Mouse (Mus musculus) adrenal gland, adult 2 months (tissue): ENCODE data around the gene En2. TPM values are rescaled to one million over a fixed set of nuclear protein-coding genes. Genes with fewer than 3 reads are reported as not detected.
A peak's percentile ranks its signal among the peaks of the same experiment; 100 is the strongest.

Source experiments
- DNase-seq: peaks from one replicate; pipeline ENCODE4 v3.0.0; 2021
- long read RNA-seq: library from polyadenylated mRNA; stranded (forward); transcript quantifications from one replicate; pipeline ENCODE4 v2.0.0, GENCODE M21; 2021
- polyA plus RNA-seq: library from polyadenylated mRNA; depleted of rRNA; stranded (reverse); fragments of >200 nt; gene quantifications from 2 replicates; pipeline ENCODE4 v1.2.3, GENCODE M21; 2012; rRNA removed
- total RNA-seq, 2 experiments: library from RNA; stranded (reverse); gene quantifications; 2 replicates each; pipeline ENCODE4 v1.2.3; 2021

En2 gene
- total RNA-seq (under 1 TPM; 0.07 to 0.17 TPM), polyA plus RNA-seq (0.12 and 0.19 TPM in 2 replicates)
- long read RNA-seq, partial matches to known transcripts = 0 of 1 reads
- long read RNA-seq, other reads (novel, unspliced or antisense) = 1 of 1 reads

DNA sequence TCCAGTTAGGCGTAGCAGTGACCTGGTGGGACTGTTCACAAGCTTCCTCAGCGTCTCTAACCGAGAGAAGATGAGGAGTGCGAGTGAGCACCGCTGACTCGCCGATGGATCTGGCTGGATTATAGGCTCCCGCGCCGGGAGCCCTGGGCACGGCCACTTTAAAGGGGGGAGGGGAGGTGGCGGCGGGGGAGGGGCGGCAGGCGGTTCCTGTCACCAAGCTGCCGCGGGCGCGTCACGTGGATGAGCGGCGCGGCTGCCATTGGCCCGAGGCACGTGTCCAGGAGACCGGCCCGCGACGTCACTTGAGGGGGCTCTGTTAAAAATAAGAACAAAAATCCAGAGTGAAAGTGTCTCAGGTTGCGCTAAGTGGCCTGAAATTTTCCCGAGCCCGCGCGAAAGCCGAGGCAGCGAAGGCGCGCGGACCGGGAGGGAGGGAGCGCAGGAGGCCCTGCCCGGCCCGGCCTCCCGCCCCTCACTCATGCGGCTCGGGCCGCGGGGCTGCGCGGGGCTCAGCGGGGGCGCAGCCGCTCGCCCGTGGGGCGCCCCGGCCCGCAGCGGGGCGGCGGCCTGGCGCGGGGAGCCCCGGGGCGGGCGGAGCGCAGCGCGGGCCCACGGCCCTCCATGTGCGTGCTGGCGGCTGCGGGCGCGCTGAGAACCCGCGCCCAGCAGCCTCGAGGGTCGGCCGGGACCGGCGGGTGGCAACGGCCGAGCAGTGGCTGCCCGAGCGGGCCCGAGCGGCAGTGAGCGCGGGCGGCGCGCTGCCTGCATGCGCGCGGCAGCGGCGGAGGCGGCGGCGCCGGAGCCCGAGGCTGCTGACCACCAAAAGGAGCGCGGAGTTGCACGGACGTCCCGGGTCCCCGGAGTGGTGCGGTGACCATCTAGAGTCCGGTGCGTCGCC lies at the start of gene En2:
TSS of gene En2 (plus strand) at position 337 of the 898 bp plus-strand sequence.
- peak; percentile 74 for DNase-seq

DNA sequence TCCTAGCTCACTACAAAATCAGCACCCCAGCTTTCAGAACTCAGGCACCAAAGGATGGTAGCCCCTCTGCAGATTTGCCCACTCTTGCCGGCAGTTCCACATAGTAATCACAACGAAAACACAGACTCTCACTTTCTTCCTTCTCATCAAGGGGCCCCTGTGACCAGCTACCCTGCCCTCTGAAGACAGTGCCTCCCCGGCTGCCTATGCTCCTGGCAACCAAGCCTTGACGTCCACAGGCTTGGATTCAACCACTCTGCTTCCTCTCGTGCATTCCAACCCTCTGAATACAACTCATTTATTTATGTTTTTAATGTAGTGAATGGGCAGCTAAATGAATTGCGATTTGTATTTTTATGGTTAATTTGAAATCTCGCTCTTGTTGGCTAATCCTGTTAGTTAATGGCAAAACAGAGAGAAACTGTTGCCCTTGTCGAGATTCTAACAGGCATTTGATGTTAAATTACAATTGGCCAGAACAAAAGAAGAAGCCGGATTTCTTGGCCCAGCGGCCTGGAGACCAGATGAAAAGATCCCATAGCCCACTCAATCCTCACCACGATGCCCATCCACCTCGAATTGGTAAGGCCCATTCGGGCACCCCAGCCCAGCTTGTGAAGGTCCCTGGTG lies 48.1 kb upstream of the En2 start:
- no peak for DNase-seq

DNA sequence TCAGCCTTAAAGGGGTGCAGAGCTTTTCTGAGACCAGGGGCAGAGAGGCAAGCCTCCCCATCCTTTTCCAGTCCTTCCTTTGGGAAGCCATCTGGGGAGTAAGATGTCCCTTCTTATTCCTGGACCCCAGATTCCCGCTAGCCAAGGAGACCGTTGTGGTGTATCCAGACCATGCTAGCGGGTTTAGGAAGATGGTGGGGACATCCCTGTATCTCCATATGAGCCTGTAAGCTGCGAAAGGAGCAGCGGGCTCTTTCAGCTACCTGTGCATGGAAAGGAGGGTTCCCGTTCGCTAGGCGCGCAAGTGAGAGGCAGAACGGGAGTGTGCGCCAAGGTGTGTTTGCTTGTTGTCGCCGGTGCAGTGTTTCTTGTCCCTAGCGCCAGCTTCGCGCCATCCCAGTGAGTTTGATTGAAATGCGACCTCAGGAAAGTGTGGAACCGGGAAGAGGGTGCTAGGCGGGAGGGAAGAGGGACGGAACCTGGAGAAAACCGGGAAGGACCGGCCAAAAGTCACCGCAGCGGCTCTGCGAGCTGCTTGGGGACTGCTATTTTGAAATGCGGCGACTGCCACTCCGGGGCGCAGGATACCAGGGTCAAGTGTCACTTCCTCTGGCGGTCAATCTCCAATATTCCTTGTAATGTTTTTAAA lies 47.5 kb upstream of the En2 start:
- DNase-seq = peak; percentile 24

DNA sequence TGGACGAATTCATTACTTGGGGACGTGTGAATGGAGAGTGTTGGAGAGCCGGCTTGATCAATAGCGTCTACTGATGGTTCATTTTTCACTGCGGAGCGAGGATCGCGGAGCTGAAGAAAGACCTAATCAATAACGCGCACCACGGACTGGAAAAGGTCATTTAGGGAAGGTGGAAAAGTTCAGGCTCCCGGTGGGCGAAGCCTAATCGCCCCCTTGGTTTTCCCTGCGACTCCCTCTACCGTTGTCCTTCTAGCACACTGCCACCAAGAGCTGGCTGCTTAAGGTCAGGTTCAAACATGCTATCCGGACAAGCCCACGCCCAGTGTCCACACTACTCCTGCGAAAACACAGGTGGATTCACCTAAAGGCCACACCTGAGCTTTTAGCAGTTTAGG lies 47.0 kb upstream of the En2 start:
- DNase-seq = no peak

DNA sequence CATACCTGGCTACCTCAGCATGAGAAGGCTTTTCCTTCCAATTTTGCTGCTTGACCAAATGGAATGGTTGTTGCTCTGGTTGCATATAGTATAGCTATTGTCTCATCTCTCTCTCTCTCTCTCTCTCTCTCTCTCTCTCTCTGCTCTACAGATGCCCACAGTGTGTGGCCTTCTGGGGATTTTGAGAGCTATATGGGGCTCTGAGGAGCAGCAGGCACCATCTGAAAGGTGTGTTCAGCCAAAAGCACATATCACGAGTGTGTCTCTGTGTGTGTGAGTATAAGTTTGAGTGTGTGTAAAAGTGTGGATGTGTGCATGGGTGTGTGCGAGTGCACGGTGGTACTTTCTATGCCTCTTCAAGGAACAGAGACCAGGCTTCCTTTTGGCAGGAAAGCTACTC lies 45.9 kb upstream of the En2 start:
- DNase-seq = no peak

DNA sequence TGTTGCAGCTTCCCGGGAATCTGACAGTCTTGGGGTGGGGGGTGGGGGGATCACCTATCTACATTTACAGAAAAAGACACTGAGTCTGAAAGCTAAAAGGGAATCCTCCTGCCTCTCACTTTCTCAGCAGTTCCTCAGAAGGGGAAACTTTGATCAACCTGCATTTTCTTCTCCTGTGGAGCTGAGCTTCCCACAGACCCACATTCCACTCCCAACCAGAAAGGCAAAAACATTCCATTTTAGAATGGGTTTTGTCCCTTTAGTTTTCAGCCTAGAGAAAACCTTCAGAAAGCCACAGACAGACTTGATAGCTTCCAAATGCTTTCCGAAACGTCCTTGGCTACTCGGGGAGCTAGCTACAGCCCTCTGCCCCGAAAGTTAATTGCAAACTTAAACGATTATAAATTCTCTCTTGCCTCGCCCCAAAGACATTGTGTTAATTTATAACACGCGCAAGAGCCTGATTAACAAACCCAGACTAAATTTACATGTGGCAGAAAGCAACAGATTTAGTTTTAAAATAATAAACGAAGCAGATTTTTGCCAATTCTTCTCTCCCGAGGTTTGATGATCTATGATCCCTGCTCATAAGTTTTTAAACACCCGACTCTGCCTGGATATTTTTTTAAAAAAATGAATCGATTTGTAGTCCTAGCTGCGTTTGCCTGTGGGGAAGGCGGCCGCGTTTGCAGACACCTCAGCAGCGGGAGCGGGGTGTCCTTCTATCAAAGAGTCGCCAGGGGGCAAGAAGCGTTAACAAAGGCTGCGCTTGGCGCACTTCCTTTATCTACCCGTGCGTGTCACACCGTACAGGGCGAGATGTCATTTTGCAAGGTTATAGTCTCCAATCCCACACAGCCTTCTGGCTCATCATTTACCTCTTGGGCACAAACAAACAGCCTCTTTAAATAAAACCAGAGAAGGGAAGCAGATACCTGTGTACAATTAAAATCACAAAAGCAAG lies 42.7 kb upstream of the En2 start:
- DNase-seq = peak; percentile 77

DNA sequence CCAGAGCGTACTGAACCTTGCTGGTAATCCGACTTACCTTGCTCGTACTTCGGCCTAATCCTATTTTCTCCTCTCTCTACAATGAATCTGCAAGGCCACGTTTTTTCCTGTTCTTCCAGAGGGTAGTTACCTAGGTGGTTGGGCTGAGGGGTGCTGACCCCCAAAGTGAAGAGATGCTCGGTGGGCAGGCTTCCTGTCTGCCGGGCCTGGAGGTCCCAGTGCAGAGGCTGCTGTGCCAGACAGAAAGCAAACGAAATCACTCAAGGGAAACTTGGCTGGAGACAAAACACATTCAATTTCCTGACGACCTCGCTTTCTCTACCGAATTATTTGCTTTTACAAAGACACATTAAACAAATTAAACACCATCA lies 42.1 kb upstream of the En2 start:
- DNase-seq = no peak

DNA sequence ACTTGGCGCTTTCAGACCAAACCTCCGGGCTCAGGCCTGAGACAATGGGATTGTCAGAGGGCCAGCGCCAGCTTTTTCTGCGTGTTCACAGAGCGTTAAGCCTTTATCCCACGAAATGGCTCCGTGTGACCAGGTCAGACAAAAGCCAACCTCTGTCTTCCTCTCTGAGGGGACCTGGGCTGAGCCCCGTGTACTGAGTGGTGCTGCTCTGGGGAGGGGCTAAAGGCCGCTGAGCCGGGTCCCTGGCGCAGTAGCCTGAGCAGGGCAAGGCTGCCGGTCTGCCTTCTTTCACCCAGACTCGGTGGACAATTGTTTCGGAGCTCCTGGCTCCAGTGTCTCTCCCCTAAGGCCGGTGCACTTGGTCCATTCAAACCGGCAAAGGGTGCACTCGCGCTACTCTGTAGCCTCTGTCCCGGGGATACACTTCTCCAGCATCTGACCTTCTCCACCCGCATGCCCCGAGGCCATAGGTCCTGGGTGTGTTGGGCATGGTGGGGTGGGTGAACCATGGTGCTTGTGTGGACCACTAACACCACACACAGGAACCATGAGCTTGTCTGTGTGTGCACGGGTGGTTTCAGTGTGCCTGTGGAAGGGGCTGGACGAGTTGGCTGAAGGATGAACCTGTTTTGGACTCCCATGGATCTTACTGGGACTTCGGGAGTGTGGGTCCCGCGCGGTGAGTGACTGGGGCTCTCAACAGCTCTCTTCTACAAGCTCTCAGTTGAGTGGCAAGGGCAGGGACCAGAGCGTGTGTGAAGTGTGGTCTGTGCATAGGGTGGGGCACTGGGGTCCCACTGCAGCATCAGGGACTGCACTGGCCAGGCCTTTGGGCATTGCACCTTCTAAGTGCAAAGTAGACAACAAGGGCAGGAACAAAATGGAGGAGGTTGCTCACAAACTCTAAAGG lies 40.9 kb upstream of the En2 start:
- DNase-seq = no peak

DNA sequence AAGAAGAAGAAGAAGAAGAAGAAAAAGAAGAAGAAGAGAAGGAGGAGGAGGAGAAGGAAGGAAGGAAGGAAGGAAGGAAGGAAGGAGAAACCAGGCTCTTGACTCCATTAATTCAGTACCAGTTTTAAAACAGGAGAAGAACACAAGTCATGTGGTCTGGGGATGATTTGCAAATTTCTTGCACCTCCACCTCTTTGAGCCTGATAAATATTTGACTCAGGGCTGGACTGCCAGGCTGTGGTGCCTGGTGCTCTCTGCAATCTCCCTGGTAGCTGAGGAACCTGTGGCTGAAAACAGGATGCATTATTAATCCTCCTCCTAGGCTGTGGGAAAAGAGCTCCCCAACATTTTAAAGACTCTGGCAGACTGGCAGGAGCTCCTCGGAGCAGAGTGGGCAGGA lies 36.6 kb upstream of the En2 start:
- DNase-seq = no peak

DNA sequence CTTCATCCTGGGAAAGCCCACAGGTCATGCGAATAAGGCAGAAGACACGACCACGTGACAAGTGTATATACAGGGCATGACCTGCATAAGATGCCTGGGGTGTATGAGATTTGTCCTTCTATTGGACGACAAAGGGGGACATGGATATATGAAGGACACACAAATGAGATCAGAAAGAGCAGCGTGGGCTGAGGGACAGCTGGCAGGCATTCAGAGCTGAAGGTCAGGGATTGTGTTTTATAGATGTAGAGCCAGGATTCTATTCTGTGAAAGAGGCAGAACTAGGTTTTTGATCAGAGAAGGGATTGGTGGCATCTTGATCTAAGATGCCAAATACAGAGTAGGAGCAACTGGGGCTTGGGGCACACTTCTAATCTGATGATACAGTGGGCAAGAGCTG lies 33.3 kb upstream of the En2 start:
- peak; percentile 45 for DNase-seq

DNA sequence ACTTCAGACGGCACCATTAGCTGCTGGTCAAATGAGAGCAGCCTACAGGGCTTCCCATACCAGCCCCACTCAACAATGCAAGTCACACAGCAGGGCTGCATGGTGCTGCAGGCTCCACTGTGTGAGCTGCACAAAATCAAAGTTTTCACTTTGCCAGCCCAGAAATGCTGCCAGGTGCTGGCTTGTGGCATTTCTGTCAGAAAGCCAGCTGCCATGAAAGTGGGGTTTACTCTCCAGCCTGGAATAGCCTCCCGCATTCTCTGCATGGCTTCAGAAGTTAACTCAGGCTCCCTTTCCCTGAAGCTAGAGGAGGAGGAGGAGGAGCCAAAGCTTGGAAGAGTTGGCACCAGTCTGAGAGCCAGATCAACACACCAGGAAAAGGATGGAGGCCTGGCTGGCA lies 29.1 kb upstream of the En2 start:
- no peak for DNase-seq

DNA sequence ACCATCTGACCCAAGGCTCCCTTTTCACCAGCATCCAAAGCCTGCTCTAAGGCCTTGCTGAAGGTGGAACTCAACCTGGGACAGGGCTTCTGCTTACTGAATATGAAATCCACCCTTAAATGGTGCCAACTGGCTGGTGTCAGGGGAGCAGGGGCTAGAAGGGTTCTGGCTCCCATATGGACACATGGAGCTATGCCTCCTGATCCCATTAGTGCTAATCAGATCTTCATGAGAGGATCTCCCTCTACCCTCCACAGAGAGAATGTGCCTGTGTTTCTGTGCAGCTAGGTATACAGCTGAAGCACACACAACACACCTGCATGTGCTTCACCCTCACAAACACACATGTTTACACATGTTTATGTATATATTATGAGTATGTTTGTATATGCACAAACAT lies 20.9 kb upstream of the En2 start:
- DNase-seq = no peak

DNA sequence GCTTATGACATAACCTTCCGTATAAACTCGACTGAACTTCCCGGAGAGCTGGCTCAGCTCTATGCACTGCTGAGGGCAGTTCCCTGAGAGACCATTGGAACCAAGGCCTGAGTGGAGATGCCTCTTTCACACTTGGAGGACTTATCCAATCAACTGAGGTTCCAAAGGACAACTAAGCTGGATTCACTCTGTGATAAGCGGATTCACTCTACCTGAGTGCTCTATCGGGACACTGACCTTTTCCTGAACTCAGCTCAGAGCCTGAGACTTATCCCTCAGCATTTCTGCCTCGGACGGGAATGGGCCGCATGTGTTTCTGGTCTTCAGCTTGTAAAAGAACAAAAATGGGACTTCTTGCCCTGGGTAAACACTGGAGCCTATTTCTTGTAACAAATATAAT lies 19.5 kb upstream of the En2 start:
- DNase-seq = no peak

DNA sequence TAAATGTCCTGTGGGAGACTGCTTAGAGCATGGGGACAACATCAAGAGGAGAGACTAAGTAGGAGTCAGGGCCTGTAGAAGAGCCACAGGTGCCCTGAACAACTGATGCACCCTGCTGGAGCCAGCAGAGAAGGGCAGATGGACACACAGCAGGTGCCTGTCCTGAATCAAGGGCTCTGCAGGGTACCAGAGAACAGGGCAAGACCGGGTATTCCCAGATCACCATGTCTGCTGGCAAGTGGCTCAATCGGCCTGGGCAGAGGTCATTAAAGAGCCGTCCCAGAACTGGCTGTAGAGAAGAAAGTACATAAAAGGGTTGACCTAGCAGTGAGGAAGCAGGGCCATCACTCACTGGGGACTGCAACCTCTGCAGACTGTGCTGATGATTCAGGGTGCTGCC lies 17.0 kb upstream of the En2 start:
- no peak for DNase-seq

DNA sequence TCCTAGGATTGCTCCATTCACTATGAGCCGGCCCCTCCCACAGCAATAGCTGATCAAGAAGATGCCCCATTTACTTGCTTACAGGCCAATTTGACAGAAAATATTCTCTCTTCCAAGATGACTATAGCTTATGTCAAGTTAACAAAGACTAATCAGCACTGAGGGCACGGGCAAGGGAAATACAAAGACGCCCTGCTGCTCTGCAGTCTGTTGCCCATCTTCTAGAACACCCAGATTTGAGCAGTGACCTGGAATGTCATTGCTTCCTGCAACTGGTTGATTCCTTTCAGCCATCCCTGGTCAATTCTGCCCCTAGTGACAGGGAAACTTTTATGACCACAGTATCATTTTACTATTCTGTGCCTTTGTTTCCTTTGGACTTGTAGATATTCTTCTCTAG lies 16.1 kb upstream of the En2 start:
- no peak for DNase-seq

DNA sequence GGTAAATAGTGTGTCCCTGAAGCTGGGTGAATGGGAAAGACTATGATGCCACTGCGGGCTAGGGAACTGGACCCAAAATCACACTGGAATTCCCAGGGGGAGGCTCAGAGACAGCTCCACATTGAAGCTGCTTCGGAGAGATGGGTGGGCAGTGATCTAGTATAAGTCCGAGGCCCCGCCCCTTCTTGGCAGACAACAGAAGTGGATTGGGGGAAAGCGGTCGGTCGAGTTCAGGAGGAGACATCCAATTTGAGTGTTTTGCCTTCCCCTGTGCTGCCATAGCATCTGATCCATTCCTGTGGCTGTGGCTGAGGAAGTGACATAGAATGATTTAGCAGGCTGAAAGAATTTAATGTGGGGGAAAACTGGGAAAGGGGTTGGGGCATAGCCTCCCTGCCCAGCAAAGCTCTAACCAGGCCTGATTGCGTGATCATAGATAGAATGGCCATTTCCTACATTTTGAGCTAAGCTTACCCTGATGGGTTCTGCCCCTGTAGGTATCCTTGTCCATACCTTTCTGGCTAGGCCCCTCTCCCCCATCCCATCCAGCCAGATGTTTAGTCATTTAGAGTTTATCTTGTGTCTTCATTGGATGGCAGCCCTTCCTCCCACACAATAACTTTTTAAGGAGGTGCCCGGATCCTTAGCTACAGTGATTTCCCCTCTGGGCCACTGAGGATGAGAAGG lies 8.3 kb upstream of the En2 start:
- no peak for DNase-seq

DNA sequence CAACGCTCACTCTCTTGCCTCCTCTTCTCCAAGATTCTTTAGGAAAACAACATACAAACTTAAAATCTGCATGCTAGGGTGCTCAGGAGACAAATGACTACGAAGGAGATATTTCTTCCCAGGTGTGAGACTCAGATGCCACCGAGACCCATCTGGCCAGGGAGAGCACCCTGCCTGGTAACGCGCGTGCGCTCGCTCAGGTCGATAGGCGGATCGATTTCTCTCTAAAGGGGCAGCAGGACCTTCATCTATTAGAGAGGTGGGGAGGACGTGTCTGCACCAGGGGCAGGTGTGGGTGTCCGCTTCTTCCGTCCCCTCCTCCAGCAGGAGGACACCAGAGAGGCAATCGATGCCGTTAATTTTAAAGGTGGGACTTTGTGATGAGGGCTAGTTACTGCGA lies 7.7 kb upstream of the En2 start:
- DNase-seq = no peak

DNA sequence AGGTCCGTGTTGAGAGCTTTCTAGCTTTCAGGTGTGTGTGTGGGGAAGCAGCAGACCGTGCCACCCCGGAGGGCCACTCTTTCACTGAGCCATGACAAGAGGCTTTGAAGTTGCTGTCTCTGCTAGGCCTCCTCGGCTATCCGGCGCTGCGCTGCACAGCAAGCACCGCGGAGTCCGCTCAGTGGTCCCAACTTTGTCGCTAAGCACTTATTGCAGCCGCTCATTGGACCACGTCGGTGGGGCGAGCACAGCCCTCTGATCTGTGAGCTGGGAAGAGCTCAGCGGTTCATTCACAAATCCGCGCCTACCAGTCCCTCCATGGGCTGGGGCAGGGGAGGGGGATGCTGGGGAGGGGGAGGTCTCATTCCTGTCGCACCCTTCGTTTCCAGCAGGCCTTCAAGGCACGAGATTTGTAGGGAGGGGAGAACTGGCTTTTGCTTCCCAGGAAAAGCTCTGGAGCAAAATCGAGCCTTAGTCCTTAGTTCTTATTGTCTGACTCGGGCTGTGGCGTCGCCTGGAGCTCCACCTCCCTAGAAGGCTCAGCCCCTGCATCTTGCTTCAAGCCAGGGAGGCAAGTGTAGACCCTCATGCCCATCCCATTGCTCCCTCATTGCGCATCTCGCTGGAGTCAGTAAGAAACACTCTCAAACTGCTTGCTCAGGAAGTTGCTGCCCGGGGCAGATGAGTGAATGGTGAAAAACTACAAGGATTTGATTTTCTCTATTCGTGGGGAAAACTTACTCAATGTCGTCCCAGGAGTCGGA lies 7.0 kb upstream of the En2 start:
- no peak for DNase-seq

DNA sequence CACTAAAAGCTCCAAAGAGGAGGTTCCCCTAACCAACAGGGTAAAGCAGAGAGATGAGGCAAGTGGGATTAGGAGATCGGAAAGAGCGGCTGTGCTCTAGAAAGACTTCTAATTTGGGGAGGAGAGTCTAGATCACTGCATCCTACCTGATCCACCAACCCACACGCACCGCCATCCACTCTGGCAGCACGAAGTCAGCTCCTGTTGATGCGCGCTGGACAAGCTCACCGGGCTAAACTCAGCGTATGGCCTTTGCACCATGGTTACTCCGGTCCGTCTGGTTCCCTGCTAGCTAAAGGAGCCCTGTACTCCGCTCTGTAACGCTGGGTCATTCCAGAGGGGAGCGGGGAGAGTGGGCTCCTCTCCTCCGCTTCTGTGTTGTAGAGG lies 6.4 kb upstream of the En2 start:
- DNase-seq = no peak
